Mouse (Mus musculus) adrenal gland, postnatal 14 days (tissue): ENCODE data around the gene Gm20441. TPM values are rescaled to one million over a fixed set of nuclear protein-coding genes. Genes with fewer than 3 reads are reported as not detected.
"Not testable (repeated sequence)": the region's sequence is repeated elsewhere in the genome, so short reads cannot be mapped to it uniquely, and the experiment has no call there.

Source experiments
- DNase-seq: peaks from one replicate; pipeline ENCODE4 v3.0.0; 2021; ENCODE audit warnings: mixed read lengths
- total RNA-seq: library from RNA; stranded (reverse); gene quantifications from 2 replicates; pipeline ENCODE4 v1.2.3, GENCODE M21; 2021

Gm20441 gene
- total RNA-seq, 1 experiment from 2014 or later = not detected

DNA sequence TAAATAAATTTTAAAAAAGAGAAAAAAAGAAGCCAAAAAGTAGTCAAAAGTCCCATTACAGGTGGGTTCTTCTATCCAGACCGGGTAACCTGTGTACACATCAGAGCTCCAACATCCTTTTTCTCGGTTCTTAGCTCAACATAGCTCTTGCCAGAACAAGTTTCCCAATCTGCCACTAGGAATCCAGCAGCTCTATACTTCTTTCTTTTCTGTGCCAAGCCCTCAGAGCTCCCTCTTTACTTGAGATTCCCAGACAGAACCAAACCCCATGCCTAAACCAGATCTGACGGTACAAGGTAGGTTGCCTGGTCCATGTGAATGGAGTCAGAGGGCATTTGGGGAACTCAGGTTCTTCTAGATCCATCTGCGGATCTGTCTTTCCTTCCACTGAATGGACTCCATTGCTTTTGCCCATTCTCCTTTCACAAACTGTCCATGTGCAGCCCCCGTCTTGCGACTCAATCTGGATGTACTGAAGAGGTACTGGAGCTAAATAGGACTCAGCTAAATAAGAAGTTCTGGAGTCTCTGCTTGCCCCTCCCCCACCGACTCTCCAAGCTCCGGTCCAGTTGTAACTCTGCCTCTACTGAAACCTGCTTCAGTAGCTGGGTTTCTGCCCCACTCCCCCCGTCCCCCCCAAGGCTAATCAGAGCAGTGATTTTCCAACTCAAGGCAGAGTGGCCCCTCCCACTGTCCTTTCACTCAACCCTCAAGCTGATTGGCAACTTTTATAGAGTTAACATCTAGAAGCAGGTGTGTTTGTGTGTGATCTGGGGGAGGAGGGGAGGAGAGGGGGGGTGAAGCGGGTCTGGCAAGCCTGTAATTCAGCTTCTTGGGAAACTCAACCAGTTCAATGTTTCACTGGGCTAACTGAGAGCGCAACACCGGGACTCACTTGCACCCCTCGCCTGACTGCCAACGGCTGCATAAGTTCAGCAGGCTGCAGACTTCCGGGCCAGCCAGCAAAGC is 1.3 kb downstream of the Gm20441 start:
- peak; percentile 30 for DNase-seq

DNA sequence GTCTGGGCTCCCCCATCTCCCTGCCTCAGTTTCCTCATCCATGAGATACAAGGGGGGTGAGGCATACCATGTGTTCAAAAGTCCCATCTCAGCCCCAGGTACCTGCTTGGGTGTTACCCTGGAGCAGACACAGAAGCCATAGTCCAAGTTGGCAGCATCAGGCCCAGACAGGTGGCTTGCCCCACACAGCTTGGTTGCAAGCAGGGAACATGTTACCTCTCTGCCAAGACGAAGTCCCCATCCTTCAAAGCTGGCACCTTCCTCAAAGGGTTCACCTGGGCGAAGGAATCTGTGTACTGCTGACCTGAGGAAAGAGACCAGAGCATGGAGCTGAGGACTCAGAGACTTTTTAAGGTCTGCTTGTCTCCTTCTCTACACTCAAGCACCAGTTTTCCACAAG is 2.9 kb downstream of the Gm20441 start:
- DNase-seq = no peak

DNA sequence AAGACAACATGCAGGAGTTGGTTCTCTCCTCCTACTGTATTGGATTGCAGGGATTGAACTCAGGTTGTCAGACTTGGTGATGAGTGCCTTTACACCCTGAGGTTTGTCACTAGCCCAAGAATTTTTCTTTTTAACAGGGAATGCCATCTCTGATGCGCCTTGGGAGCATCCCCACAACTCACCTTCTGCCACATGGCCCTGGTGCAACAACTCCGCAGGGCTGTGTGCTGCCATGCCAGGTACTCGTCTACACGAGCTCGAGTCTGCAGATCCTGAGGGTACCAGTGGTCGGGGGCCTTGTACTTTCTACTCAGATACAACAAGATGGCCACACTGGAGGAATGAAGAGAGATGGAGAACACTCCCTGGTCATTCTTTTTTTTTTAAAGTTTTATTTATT is 4.2 kb downstream of the Gm20441 start:
- DNase-seq = no peak

DNA sequence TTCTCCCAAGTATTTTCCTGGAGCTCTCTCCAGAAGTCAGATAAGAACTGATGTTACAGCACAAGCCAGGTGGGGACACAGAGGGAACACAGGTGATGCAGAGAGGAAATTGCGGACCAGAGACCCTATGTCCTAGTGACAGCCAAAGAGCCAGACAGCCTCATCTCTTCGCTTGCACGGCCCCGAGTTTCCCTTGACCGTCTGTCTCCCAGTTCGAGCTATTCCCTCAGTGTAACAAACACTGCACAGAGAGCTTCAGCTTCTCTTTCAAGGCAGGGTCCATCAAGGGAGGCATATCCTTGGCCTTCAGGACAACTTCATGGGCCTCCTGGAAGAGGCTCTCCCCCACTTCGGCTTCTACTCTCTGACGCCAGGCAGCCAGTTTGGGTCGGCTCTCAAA is 6.2 kb downstream of the Gm20441 start:
- no peak for DNase-seq

DNA sequence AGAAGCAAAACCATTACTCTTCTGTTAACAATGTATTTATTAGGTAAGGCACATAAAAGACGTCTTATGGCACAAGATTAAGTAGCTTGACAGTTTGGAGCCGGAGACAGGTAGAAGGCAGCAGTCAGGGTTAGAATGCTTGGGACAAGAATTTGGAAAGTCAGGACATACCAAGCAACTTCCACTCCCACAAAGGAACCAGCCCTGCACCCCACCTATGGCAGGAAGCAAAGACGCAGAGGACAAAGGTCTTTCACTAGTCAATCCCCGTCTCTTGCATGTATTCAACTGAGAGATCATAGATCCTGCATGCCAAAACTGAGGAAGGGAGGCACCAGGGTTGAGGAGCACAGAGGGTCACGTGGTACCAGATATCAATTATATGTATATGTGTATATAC is 6.7 kb downstream of the Gm20441 start:
- DNase-seq = no peak

DNA sequence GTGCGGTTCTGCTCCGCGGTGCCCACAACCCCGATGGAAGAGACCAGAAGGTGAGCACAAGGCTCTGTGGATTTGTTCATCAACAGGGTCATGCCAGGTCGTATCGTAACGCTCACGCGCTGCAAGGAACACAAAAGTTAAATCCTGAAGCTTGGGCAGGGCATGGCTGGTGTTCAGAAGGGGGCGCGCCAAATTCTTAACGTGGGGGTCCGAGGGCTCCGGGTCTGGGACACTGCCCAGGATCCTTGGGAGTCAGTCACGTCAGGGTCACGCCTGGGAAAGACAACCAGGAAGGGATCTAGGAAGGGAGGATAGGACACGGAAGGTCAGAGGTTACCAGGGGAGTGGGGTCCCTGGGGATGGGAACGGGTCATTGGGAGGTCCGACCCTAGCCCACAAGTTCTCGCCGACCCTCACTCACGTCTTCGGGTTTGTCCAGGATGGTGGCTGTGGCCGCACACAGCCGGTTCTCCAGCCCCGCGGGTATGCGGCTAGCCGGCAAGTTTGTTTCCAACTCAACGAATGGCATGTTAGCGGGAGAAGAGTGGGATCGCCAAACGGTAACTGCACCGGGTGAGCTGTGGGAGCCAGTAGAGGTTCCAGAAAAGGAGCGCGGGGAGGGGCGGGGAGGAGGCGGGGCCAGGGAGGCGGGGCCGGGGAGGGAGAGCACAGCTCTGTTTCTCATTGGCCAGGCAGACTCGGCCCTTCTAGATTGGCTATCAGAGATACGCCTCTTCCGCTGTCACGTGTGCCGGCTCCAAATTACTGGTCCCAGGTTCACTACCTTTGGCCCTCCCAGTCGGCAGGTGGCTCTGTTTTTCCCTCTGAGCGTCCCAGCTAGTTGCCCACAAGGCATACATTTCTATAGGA is 7.7 kb downstream of the Gm20441 start, which contains the start of gene Ddt:
Gene Ddt, minus strand, starts transcription at position 620 of the 870 bp plus-strand sequence.
- peak; percentile 95 for DNase-seq

DNA sequence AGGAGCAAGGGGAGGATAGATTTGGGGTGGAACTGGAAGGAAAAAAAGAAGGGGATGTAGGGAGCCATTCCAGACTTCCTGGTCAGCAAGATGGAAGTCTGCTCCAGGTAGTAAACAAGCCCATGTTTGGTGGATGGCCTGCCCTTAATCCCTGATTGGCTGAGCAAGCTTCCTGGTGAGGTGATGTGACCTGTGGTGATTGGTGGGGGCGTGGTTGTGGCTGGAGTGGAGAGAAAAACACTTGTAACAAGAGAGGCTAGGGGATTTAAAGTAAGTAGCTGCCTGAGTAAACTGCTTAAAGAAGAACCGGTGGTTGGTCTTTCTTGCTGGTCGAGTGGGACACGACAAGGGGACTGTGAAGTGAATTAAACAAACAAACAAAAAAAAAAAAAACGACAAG is 13.0 kb downstream of the Gm20441 start:
- DNase-seq = not testable (repeated sequence)

DNA sequence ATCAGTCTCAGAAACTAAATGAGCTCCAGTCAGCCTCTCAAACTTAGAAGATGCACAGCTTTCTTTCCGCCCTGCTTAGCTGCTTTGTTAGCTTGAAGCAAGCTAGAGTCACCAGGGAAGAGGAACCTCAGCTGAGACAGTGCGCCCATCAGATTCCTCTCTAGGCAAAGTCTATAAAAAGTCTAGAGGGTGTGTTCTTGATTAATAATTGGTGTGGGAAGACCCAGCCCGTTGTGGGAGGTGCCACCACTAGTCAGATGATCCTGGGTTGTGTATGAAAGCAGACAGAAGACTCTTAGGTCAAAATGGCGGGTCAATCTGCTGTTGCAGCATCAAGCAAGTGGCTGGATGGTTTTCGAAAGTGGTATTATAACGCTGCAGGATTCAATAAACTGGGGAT is 13.9 kb downstream of the Gm20441 start:
- no peak for DNase-seq

DNA sequence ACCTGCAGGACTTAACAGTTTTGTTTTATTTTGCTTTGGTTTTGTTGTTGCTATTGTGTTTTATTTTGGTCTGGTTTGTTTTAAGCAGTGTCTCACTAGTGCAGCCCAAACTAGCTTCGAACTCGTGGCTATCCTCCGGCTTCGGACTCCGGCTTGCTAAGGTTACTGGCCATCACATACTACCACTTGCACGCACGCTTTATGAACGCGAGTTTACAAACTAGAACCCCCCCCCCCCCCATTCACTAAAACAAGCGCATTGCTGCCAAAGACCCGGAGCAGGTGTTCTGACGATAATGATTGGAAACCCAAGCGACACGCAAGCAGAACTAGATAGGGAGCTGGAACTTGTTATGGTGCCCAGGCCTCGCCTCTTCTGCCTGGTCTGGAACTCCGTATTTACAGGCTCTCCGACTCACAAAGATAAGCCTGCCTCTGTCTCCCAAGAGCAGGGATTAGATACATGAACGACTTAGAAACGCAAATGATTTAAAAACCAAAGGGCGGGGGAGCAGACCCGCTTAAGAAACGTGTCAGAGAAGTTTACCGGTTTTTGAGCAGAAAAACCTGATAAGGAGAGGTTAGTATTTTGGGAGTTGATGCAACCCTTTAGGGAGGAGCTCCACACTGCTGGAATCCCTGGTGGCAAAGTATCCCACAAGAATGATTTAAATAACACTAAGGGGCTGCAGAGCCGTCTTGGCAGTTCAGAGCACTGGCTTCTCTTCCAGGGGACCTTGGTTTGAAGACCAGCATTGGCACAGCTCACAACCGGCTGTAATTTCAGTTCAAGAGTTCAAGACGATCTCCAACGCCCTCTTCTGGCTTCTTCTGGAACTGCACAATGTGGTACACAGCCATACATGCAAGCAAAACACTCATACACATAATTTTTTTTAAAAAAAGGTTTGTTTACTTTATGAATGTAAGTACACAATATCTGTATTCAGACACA is 16.0 kb downstream of the Gm20441 start:
- peak; percentile 84 for DNase-seq

DNA sequence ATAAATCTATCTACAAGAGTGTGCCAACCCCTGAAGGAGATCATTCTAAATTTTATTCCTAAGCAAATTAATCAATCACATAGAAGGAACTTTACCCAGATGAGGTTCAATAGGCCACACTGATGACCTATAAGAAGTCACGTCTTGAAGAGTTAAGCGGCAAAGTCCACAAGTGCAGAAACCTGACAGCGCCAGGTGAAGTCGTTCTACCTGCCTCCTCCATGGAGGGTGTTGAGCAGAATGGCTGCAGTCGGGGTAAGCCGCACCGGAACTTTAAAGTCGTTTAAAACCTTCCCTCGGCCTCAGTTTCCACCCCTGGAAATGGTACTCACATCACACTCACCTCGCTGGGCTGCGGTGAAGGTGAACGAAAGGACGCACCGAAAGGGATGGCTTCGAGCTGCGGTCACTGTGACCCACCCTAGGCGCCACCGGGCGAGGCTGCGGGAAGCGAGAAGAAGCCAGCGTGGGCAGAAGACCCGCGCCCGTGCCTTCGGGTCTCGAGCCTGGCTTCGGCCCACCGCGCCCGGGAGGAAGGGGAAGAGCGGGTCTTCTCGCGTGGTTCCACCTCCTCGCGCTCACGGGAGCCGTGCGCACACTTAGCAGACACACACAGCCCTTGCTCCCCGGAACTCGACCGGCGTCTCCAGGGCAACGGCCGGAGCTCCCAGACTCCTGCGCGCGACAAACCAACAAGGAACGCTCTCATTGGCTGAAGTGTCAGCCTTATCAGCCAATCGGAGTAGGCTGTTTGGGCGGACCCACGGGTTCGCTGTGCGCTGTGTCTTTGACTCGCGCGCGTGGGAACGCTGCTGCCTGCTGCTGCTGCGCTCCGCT is 16.9 kb downstream of the Gm20441 start, which contains the start of gene Cabin1:
Gene Cabin1, minus strand, starts transcription at position 660 of the 837 bp plus-strand sequence.
- peak; percentile 99 for DNase-seq

DNA sequence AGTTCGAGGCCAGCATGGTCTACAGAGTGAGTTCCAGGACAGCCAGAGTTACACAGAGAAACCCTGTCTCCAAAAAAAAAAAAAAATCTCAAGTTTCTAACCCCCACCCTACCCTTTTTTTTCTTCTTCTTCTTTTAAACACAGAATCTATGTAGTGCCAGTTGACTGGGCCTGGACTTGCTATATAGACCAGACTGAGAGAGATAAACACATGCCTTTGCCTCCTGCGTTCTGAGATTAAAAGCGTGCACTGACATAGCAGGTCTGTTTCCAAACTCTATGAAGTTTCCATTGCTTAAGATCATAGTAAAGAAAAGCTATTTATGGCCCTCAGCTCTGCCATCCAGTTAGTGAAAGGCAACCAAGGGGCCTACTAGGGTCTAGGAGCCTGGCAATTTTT is 18.3 kb downstream of the Gm20441 start:
- DNase-seq = no peak

DNA sequence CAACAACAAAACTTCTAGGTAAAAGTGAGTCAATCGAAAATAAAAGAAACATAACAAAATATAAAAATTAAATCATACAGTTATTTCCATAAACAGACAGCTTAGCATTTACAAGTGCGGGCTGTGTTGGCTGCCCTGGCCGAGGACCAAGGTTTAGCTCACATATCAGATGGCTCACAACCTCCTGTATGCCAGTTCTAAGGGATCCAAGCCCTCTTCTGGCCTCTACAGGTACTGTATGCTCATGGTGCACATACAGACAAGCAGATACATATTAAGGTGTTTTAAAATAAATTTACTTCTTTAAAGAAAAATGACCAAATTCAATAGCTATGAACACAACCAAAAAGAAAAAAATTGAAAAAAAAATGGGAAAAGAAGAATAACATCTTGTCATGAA is 20.4 kb downstream of the Gm20441 start:
- DNase-seq = no peak

DNA sequence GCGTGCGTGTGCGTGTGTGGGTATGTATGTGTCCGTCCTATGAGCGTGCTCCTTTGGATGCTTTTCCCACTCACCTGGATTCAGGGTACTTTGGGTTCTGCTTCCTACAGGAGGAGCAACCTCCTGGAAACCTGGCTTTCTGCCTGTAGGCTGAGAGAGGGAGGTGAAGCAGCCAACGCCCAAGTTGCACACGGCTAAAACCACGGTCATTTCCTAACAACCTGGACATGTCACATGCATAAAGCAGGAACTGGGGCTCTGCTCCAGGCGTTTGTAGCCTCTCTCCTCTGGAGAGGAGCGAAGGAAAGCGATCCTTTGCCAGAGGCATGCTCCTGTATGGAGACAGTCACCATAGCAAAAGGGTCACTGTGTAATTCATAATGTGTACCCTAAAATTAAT is 24.0 kb downstream of the Gm20441 start:
- no peak for DNase-seq

DNA sequence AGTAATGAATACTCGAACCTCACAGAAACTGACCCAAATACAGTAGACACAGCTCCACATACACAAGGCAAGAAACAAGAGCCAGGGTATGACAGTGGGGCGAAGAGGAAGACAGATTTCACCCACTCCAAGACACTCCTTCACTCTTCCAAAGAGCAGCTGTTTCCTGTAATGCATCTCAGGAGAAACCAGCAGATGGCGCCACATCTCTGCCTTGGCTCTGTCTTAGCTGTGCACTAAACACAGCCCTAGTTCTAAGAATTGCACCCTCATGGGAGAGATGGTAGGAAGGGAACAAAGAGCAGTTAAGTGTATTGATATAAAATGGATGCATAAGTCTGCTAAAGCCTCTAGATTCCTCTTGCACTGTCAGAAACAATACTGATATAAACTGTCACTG is 36.7 kb downstream of the Gm20441 start:
- peak; percentile 88 for DNase-seq

DNA sequence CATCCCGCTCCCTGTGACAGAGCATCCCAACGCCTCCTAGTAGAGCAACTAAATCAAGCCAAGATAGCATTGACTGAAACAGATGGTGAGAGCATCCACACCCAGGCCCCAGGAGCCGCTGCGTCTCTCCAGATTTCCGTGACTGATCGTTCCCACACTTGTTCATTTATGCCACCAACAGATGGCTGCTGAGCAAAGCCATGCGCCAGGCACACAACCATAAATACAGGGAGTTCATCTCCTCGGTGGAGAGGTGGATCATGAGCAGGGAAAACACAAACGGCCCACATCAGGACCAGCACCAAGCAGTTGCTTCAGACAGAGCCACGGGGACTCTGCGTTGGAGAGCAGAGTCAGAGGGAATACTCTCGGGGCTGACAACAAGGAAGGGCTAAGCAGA is 37.4 kb downstream of the Gm20441 start:
- no peak for DNase-seq

DNA sequence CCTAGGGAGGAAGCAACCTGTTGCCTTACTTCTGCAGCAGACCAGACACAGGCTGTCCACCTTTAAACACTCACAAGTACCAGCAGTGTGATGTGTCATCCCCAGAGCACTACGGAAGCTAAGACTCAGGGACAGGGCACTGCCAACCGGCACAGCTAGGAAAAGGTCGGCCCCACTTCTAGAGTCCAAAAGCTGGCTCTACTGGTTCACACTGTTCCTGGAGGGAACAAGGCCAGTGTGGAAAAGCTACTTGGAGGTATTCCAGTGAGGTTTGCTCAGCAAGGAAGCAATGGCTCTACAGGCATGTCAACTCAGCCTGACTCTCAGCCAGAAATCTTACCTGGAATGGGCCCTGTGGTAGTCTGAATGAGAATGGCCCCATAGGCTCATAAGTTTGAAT is 39.9 kb downstream of the Gm20441 start:
- no peak for DNase-seq

DNA sequence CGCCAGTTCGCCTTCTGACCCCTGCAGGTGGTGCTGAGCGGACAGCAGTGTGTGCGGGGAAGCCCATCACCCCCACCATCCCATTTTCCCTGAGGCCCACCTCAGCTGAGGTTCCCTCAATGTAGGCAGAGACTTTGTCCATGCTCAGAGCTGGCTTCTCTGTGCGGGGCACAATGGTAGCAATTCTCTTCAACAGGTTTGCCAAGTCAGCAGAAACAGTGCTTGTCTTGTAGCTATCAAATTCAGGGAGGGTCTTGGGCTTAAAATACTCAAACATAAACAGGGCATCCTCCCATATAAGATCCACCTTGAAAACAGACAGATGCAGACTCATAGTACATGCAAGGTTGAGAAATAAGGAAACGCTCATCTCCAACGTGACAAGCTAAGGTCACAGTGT is 55.3 kb downstream of the Gm20441 start:
- DNase-seq = no peak
